Mouse (Mus musculus) MEL (cell line): ENCODE measurements around the gene Tmprss12.

ENCODE experiments used
- CTCF ChIP-seq, 3 experiments: IDR thresholded peaks in 2 of 3; conservative IDR thresholded peaks in 1 of 3; 2 replicates each; pipeline ENCODE4 v1.5.1; 2011 to 2012; ENCODE audit warnings: low read length in 3 of 3, low read depth in 2 of 3, mild to moderate bottlenecking in 2 of 3, improper control_type of control experiment in 1 of 3, inconsistent platforms in 1 of 3, mixed read lengths in 1 of 3, moderate library complexity in 1 of 3; ENCODE audit not compliant: control insufficient read depth in 1 of 3, insufficient read depth in 1 of 3, poor library complexity in 1 of 3, severe bottlenecking in 1 of 3
- E2F4 ChIP-seq: IDR thresholded peaks from 2 replicates; pipeline ENCODE4 v1.6.1; 2011; ENCODE audit warnings: low read depth, low read length, improper control_type of control experiment, borderline replicate concordance
- EP300 ChIP-seq, 2 experiments: IDR thresholded peaks; 2 replicates each; pipeline ENCODE4 v1.6.1; 2011; ENCODE audit warnings: improper control_type of control experiment in 2 of 2, low read length in 2 of 2, low read depth in 1 of 2, mild to moderate bottlenecking in 1 of 2
- GATA1 ChIP-seq: IDR thresholded peaks from 2 replicates; pipeline ENCODE4 v1.6.1; 2011; ENCODE audit warnings: low read depth, low read length, improper control_type of control experiment
- POLR2A ChIP-seq, 2 experiments: IDR thresholded peaks; 2 replicates each; pipeline ENCODE4 v1.6.1; 2011 to 2012; ENCODE audit warnings: low read length in 2 of 2, mild to moderate bottlenecking in 2 of 2, control low read depth in 1 of 2, improper control_type of control experiment in 1 of 2, low read depth in 1 of 2, moderate library complexity in 1 of 2; ENCODE audit not compliant: control insufficient read depth in 1 of 2, insufficient read depth in 1 of 2, poor library complexity in 1 of 2
- POLR2AphosphoS2 ChIP-seq: IDR thresholded peaks from 2 replicates; pipeline ENCODE4 v1.6.1; 2011; ENCODE audit warnings: low read length, improper control_type of control experiment
- SMC3 ChIP-seq: IDR thresholded peaks from 2 replicates; pipeline ENCODE4 v1.6.1; 2011; ENCODE audit warnings: low read depth, low read length, improper control_type of control experiment
- USF2 ChIP-seq, 2 experiments: IDR thresholded peaks; 2 replicates each; pipeline ENCODE4 v1.6.1; 2011 to 2012; ENCODE audit warnings: improper control_type of control experiment in 2 of 2, low read length in 2 of 2, borderline replicate concordance in 1 of 2, inconsistent platforms in 1 of 2, low read depth in 1 of 2, mild to moderate bottlenecking in 1 of 2; ENCODE audit not compliant: insufficient read depth in 1 of 2
- ZNF384 ChIP-seq: IDR thresholded peaks from 2 replicates; pipeline ENCODE4 v1.6.1; 2012; ENCODE audit warnings: low read depth, mild to moderate bottlenecking, inconsistent platforms, low read length, improper control_type of control experiment

DNA sequence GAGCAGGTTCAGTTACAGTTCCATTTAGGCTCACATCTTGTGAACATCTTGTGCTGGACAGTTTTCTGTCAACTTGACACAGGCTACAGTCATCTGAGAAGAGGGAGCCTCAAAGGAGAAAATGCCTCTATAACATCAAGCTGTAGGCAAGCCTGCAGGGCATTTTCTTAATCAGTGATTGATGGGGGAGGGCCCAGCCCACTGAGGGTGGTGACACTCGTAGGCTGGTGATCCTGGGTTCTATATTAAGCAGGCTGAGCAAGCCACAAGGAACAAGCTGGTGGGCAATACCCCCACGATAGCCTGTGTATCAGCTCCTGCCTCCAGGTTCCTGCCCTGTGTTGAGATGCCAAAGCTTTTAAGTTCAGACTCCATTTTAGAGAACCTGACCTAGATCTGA, 11.7 kb upstream of the Tmprss12 start:
- no peak for TF ChIP-seq CTCF (IDR thresholded peaks at IDR 0.05 in 2 of 3, conservative IDR thresholded peaks at IDR 0.05 in 1 of 3; ENCODE audit: control insufficient read depth in 1 of 3, insufficient read depth in 1 of 3, low read depth in 2 of 3, low read length in 3 of 3, poor library complexity in 1 of 3, severe bottlenecking in 1 of 3)
- TF ChIP-seq POLR2A (IDR thresholded peaks at IDR 0.05; ENCODE audit: control insufficient read depth in 1 of 2, insufficient read depth in 1 of 2, low read depth in 1 of 2, low read length in 2 of 2, poor library complexity in 1 of 2), result no peak
- no peak for TF ChIP-seq EP300 (IDR thresholded peaks at IDR 0.05; ENCODE audit: low read depth in 1 of 2, low read length in 2 of 2)
- TF ChIP-seq GATA1, result no peak
- no peak for TF ChIP-seq ZNF384
- no peak for TF ChIP-seq USF2 (IDR thresholded peaks at IDR 0.05; ENCODE audit: borderline replicate concordance in 1 of 2, insufficient read depth in 1 of 2, low read depth in 1 of 2, low read length in 2 of 2)
- TF ChIP-seq POLR2AphosphoS2, result no peak
- no peak for TF ChIP-seq SMC3
- TF ChIP-seq E2F4, result no peak
